19 mouse cellular contexts compared by ENCODE assay signal in the genomic region with DNA sequence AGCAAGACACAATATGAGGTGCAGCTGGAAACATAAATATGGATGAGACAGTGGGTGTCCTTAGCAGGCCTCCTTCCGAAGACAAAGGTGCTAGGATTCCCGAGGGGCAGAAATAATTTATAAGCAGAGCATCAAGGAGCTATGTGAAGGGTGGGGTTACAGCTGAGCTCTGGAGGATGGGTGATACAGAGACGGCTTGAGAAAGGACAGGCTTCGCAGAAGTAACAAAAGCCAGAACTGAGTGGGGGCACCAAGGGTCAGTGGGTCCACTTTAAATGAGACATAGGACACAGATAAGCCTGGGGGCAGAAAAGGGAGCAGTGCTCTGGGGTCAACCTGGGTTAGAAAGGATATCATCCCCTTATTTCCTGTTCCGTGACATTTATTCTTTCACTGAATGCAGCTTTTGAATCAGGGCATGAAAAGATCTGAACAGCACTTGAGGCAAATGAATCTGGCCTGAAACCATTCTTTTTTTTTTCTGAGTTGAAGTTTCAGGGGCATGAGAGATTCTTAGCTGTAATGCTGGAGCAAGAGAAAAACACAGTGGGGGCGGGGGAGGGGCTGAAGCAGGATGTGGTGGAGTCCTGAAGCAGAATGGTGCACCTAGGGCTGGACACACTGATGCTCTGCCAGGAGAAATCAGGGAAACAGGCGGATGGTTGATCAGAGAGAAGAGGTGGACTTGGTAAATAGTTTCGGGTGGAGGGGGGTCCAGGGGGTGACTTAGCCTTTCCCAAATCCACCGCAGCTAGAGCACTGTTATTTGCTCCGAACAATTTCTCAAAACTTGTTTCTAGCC.
DNase-seq lines count a peak whose midpoint lies in the region; ATAC-seq lines count a peak whose summit lies in the region.
"Had no signal": no experiment of that assay in that cellular context is flagged by ENCODE, and none has a peak within 500 bp of the region (broad histone marks: within the 10 kb centered on the region; RNA-seq: fewer than 3 reads in every experiment).

No protein-coding gene starts in this region.

- no peak overlapping the region for H3K4me2 ChIP-seq in lung, embryonic 16.5 days (ENCODE audit: low read depth, low read length)
- no peak overlapping the region for H3K4me2 ChIP-seq in midbrain, embryonic 11.5 days
- H3K4me2 ChIP-seq: heart, embryonic 11.5 days; limb, embryonic 13.5 days had no signal

- H3K9ac ChIP-seq in lung, embryonic 16.5 days (ENCODE audit: low read length), result no peak overlapping the region
- H3K9ac ChIP-seq in midbrain, embryonic 11.5 days (ENCODE audit: low read length), result no peak overlapping the region
- H3K9ac ChIP-seq: limb, embryonic 13.5 days had no signal

- H3K27ac ChIP-seq in lung, embryonic 16.5 days (ENCODE audit: low read length), result 0 out of 2 replicates have a peak overlapping the region, but pooled peaks have one; percentile 27
- H3K27ac ChIP-seq in midbrain, embryonic 11.5 days (ENCODE audit: low read depth, low read length), result no peak overlapping the region
- H3K27ac ChIP-seq: limb, embryonic 13.5 days; macrophage had no signal

- H3K4me3 ChIP-seq in lung, embryonic 16.5 days (ENCODE audit: low read length), result no peak overlapping the region
- H3K4me3 ChIP-seq in midbrain, embryonic 11.5 days (ENCODE audit: low read depth, low read length), result no peak overlapping the region
- H3K4me3 ChIP-seq: limb, embryonic 13.5 days had no signal

- no peaks in the 10 kb centered on the region for H3K27me3 ChIP-seq in lung, embryonic 16.5 days (ENCODE audit: control insufficient read depth, insufficient read depth, low read depth, low read length)
- no peaks in the 10 kb centered on the region for H3K27me3 ChIP-seq in midbrain, embryonic 11.5 days (ENCODE audit: control insufficient read depth, insufficient read depth, low read length)
- H3K27me3 ChIP-seq: CH12.LX; limb, embryonic 13.5 days had no signal

- H3K9me3 ChIP-seq in lung, embryonic 16.5 days (ENCODE audit: control insufficient read depth, low read length), result no peaks in the 10 kb centered on the region
- H3K9me3 ChIP-seq in midbrain, embryonic 11.5 days (ENCODE audit: control insufficient read depth, low read length), result no peaks in the 10 kb centered on the region
- H3K9me3 ChIP-seq: limb, embryonic 13.5 days had no signal

- WGBS in lung, embryonic 16.5 days, result 47% methylated on average over 10 of the region's 10 CpGs
- WGBS in midbrain, embryonic 11.5 days, result 16% methylated on average over 10 of the region's 10 CpGs

- no peaks in the 10 kb centered on the region for H3K36me3 ChIP-seq in lung, embryonic 16.5 days (ENCODE audit: control insufficient read depth, insufficient read depth, low read length)
- H3K36me3 ChIP-seq in midbrain, embryonic 11.5 days (ENCODE audit: control insufficient read depth, insufficient read depth, low read length), result no peaks in the 10 kb centered on the region
- H3K36me3 ChIP-seq: limb, embryonic 13.5 days had no signal

- peak; percentile 45; the same call in 1 of the 2 replicates for ATAC-seq in cerebellum, adult (ENCODE audit: insufficient number of reproducible peaks, low FRiP score, low TSS enrichment)
- ATAC-seq in lung, embryonic 16.5 days (ENCODE audit: low read depth), result no peak
- ATAC-seq in midbrain, embryonic 11.5 days (ENCODE audit: low FRiP score), result peak; percentile 83
- no peak for ATAC-seq in monocyte, adult 5-6 weeks (replicated peaks; ENCODE audit: insufficient number of reproducible peaks, low FRiP score, low TSS enrichment, poor library complexity, severe bottlenecking)

- H3K4me1 ChIP-seq in lung, embryonic 16.5 days (replicated peaks; ENCODE audit: control insufficient read depth, insufficient read depth, low read length), result no peaks in the 10 kb centered on the region
- peaks cover 11% of the 10 kb centered on the region for H3K4me1 ChIP-seq in midbrain, embryonic 11.5 days (ENCODE audit: control insufficient read depth, insufficient read depth, low read length)

- no peak for DNase-seq in cerebellum, adult 8-10 months
- no peak for DNase-seq in lung, adult 18-20 months
- DNase-seq in midbrain, embryonic 11.5 days (ENCODE audit: low spot score, missing footprints), result peak; percentile 88
- DNase-seq in retina, embryonic 14.5 days (ENCODE audit: low spot score), result peak; percentile 22
- no peak for DNase-seq in spleen, postnatal 36 days (ENCODE audit: low spot score in 2 of 2)
- DNase-seq: cerebellum, postnatal 10 days; gastrocnemius, postnatal 36 days; heart, postnatal 36 days; kidney, adult 18-20 months; kidney, postnatal 4 days; right cerebral cortex, adult 18-20 months; spleen, adult 18-20 months had no signal

Comparison
In these comparisons a context has a peak if more than half of its experiments do, and no peak if none do; other contexts are left out.
1. ATAC-seq: peak in cerebellum, adult (single experiment) and midbrain, embryonic 11.5 days (single experiment); none in lung, embryonic 16.5 days (single experiment) and monocyte, adult 5-6 weeks (single experiment).
2. DNase-seq: peak in midbrain, embryonic 11.5 days (single experiment) and retina, embryonic 14.5 days (single experiment); none in cerebellum, adult 8-10 months (single experiment), lung, adult 18-20 months (0 of 2) and spleen, postnatal 36 days (0 of 2).